Mouse (Mus musculus) embryonic stem cell, embryonic (primary cell): ENCODE measurements at regions not wholly inside any gene's neighbourhood (a gene's known extent, or its start where the extent isn't known, plus 50 kb on each side); places are given as distances from the start of the nearest gene placed in this dataset.

ENCODE experiments used
- CTCF ChIA-PET, 4 experiments: fragments of 300-600 bp in 2 of 4; fragments of 350-600 bp in 2 of 4; sonication (Branson Sonifier 250); formaldehyde crosslinking; loops; one replicate each; lab custom pipeline; 2022; ENCODE audit warnings: inconsistent platforms in 2 of 4; lab: Charles Lee
- POLR2A ChIA-PET, 4 experiments: fragments of 300-600 bp in 2 of 4; fragments of 350-600 bp in 2 of 4; sonication (Branson Sonifier 250); formaldehyde crosslinking; loops; one replicate each; lab custom pipeline; 2022; ENCODE audit warnings: antibody characterized with exemption in 4 of 4, inconsistent platforms in 1 of 4; lab: Charles Lee

DNA sequence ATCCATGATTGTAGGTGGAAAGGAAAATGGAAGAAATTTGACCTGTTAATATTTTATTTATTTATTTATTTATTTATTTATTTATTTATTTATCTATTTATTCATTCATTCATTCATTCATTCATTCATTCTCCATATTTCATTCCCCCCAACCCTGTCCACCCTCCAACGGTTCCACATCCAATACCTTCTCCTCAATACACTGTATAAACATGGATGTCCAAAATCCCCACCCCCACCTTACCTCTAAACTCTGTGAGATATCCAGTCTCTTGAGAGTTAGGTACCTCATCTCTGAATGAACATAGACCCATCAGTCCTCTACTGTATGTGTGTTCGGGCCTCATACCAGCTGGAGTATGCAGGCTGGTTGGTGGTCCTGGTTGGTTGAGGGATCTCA, 212.2 kb downstream of the Cdh7 start:
- POLR2A ChIA-PET = no interaction called here
- CTCF ChIA-PET = no interaction called here

DNA sequence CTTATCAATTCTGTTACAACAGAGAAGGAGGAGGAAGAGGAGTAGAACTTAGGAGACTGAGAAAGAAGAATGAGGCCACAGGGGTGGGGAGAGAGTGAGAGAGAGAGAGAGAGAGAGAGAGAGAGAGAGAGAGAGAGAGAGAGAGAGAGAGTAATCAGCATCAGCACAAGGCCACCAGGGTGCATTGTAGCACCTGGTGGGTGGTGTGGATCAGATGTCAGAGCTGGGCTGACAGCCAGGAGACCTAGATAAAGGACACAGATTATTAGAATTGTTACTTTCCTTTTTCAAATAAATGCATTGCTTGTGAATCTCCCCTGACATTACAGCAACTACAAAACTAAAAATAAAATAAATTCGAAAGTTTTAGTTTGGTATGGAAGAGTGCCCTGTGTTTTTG, 233.7 kb downstream of the Cdh7 start:
- CTCF ChIA-PET = no interaction called here
- POLR2A ChIA-PET = no interaction called here

DNA sequence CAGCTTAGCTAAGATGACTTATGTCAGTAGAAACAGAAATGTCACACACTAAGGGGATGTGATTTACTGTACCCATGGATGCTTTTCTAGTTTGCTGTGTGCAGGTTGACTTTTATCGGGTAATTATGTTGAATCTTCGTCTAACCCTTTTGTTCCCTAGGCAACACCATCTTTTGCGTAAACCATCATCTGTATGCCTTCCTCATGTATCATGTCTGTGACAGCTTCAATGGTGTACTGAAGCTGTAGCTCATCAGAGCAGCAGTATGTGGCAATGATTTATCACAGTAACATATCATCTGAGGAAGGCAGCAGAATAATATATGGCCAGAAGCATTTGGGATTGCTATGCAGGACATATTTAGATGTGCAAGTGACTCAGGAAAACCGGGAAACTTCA, 264.0 kb downstream of the Cdh7 start:
- ChIA-PET POLR2A (interaction anchor here in 1 of 4 experiments (0.6 kb wide), 1 partner anchor 711 kb away, joined by 3 read pairs; no protein-coding TSS in a partner anchor), CTCF (interaction anchor here in 1 of 4 experiments (0.7 kb wide), 1 partner anchor 1097 kb away, joined by 3 read pairs; no protein-coding TSS in a partner anchor)
